Mouse (Mus musculus): ENCODE data around the gene Sgsm1.

Sgsm1 gene

DNA sequence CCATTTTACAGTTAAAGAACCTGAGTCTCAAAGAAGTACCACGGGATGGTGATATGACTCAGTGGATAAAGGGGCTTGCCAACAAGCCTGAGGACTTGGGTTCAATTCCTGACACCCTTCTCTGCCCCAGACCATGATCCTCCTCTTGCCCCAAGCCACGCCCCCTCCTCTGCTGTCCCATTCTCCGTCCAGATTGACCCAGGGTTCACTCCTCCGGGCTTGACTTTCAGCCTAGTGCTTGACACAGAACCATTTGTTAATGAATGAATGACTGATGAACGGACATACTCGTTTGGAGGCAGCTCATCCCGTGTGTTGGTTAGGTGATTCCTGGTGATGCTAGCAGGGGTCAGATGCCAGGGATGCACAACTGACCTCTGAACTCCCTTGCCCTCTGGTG lies 90.7 kb downstream of the Sgsm1 start:
- in situ Hi-C loops (cut with MboI; ENCODE audit: low sequenced_read_pairs) = loop anchor here (10.0 kb wide), 1 partner anchor 45 kb away; no protein-coding TSS in a partner anchor

DNA sequence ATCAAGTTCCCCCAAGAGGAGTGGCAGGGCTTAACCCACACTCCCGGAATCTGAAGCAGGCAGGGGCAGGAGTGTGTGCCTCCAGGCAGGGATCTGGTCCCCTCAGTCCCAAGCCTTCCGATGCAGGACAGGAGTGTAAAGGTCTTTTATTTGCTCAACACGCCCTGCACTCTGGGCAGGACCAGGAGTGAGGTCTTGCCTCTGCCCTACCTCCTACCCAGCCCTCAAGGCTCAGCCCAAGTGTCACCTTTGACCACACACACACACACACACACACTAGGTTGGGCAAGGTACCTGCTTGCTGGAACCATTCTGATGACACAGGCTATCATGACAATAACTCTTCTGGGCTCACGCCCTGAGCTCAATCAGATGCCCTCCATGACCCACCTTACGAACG lies 91.1 kb downstream of the Sgsm1 start:
- in situ Hi-C loops (cut with MboI; ENCODE audit: low sequenced_read_pairs) = no loop called here

- in situ Hi-C loops (cut with MboI; ENCODE audit: low sequenced_read_pairs) = no loop called here
These were observed 91.9 kb downstream of the Sgsm1 start for GRCm38 (mm10) chr5:113218617-113219235.

DNA sequence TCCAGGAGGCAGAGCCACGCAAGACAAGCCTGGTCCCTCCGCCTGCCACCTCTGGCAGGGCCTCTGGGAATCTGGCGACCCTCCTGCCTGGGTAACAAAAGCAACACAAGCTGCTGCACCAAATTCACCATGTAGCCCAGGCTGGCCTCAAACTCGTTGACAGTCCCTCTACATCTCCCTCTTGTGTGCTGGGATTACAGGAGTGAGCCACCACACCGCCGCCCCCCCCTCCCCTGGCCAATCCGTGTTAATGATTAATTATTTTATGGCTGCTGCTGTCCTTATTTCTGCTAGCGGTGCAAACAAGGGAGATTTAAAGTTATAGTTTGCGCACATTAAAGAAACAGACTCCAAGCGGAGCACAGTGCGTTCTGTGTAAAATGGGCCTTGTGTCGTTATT lies 93.5 kb downstream of the Sgsm1 start:
- in situ Hi-C loops (cut with MboI; ENCODE audit: low sequenced_read_pairs) = no loop called here

DNA sequence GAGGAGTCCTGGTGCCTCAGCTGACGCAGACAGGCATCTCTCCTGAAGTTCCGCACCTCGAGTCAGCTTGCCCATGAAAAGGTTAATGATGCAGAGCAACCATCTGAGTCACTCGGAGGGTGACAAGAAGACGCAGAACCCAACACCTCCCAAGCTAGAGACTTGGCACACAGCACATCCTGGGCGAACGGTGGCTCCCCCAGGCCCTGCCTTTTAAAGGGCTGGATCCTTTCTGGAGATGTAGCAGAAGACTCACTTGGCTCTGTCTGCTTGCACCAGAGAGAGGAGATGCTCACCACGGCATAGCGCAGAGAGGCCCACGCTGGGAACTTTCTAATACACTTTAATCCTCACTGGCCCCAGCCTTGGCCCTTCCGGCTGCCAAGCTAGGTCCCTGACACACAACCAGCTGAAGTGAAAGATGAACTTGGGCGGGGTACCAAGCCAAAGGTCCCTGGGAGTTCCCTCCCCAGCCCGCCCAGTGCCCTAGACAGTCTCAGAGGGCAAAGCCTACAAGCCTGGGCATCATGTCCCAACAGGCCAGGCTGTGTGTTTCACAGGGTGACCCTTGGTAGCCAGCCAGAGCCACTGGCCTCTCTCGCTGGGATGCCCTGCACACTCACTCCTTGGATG lies 94.1 kb downstream of the Sgsm1 start:
- in situ Hi-C loops (cut with MboI; ENCODE audit: low sequenced_read_pairs) = no loop called here

GRCm38 (mm10) chr5:113215610-113216011 lies 95.0 kb downstream of the Sgsm1 start:
- in situ Hi-C loops (cut with MboI; ENCODE audit: low sequenced_read_pairs) = no loop called here

- in situ Hi-C loops (cut with MboI; ENCODE audit: low sequenced_read_pairs) = no loop called here
These were observed 96.1 kb downstream of the Sgsm1 start for GRCm38 (mm10) chr5:113214455-113214854.

DNA sequence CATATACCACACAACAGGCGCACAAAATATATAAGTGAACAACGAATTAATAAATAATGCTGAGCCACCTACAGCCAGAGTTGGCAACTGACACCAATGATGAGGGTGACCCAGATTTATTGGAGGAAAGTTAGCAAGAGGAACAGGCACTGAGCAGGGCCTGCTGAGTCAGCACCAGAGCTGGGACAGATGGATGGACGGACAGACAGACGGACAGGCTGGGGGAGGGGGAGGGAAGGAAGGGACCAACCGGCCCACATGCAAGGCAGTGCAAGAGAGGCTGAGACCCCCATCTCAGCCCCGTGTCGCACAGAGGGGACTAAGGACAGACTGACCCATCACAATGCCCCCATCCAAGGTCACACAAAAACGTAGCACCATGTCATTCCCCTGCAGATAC lies 96.5 kb downstream of the Sgsm1 start:
- in situ Hi-C loops (cut with MboI; ENCODE audit: low sequenced_read_pairs) = no loop called here

DNA sequence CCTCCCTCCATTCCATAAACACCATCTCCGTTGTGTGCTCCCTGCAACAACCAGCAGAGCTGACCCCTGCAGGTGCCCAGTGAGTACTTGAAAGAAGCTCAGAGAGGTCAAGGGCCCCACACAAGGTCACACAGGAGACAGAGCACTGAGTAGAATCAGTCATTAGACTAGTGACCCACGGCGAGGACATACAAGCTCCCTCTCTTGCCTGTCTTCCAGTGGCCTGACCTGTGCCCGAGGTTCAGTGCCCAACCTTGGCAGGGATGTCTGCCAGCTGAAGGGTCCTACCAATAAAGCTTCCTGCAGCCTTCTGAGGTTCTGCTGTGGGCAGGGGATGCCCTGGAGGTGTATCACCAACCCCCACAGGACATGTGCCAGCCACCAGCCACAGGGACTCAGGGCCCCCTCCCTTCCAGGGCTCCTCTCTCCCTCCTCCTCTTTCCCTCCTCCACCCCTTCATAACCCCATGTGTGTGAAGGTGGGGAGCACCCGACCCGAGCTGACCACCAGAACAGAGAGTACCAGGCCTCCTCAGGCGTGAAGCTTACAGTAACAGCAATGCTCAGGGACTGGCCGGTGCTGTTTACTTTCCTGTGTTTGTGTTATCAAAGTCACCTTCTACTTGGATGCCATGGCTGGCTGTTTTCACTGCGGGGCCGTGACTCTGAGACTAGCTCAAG lies 98.3 kb downstream of the Sgsm1 start:
- in situ Hi-C loops (cut with MboI; ENCODE audit: low sequenced_read_pairs) = no loop called here

GRCm38 (mm10) chr5:113210314-113210713 lies 100.3 kb downstream of the Sgsm1 start:
- in situ Hi-C loops (cut with MboI; ENCODE audit: low sequenced_read_pairs) = no loop called here

DNA sequence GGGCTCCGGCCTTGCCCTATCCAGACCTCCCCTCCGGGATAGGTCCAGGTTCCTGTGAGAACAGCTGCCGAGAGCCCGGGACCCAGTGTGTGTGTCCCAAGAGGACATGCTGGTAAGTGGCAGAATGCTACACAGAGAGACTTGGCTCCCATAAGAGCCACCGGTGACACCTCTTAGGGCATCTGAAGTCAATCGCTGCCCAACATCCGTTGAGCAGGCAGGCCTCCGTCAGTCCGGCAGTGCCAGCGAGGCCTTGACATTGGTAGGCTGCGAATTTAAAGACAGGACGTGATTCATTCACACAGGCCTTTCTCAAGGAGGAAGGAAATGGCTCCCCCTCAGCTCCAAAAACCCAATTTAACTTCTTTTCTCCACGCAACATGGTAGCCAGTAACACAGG lies 100.7 kb downstream of the Sgsm1 start:
- in situ Hi-C loops (cut with MboI; ENCODE audit: low sequenced_read_pairs) = no loop called here

GRCm38 (mm10) chr5:113209401-113209750 lies 101.2 kb downstream of the Sgsm1 start:
- in situ Hi-C loops (cut with MboI; ENCODE audit: low sequenced_read_pairs) = no loop called here

DNA sequence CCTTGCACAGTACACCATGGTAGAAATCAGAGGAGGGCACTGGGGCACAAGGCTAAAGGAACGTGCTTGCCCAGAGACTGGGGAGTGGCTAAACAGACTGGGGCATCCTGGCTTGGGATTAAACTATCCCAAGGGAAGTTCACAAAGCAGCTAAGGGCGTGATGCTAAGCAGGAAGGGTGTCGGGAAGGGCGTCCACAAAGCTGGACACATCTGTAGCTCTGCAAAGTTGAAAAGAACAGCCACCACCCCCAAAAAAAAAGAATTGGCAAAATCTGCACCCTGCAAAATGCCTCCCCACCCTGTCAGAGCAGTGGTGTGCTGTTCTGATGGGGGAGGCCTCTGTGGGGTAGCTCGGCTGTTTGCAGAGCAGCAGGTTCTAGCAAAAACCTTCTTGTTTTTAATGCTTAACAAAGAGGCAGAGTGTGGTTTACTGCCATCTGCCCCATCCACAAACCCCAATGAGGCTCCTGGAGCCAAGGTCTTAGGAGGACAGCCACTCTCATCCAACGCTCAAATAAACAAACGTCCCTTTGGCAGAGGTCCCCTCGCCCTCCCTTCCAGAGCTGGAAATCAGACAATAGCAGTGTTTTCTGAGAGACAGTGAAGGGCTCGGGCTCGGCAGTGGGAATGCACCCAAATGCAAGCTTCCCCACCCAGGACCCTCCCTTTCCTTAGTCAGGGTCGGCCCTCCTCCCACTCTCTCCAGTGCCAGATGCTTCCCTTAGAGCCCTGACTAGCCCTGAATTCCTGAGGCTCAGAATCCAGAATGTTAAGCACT lies 101.8 kb downstream of the Sgsm1 start:
- in situ Hi-C loops (cut with MboI; ENCODE audit: low sequenced_read_pairs) = no loop called here

GRCm38 (mm10) chr5:113208048-113208447 lies 102.5 kb downstream of the Sgsm1 start:
- in situ Hi-C loops (cut with MboI; ENCODE audit: low sequenced_read_pairs) = no loop called here

DNA sequence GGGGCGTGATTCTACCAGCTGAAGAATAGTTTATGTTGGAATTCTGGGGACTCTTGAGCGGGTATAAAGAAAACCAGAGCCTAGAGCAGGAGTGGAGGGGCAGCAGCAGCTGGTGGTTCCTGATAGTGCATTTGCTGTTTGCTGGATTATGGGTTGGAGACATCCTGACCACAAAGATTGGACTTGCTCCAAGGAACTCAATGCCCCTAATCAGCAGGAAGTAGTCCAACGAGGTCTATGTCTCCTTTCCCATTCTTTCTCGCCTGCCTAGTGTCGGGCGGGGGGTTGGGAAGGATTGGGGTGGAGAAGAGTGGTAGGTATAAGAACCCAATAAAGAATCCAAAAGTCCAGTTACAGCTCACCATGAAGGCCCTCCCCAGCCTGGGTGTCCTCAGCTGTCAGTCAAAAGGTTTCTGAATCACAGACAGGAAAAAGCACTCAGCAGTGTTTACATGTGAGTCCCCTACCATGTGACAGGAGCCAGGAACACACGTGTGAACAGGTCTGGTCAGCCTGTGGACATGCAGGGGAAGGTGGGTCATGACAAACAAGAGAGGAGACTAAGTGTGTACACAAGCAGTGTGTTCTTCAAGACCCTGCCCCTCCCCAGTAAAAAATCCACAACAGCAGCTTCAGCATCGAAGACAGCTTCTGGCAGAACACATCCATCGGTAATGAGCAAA lies 103.8 kb downstream of the Sgsm1 start:
- in situ Hi-C loops (cut with MboI; ENCODE audit: low sequenced_read_pairs) = no loop called here

DNA sequence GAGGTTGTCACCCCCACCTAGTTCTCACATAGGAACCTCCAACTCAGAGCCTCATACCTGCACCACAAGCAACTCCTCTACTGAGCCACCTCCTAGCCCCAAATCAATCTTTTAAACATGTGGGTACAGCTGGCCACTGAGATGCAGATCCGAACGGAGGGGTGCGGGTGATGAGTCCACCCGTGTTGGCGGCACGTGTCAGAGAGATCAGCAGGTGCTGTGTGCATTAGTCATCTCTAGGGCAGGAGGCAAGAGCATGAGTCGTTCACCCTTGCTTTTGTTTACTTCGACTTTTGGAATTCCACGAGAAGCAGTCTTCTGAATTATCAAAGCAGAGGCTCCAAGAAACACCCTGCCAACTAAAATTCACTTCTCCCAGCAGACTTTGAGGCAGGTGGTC lies 106.4 kb downstream of the Sgsm1 start:
- in situ Hi-C loops (cut with MboI; ENCODE audit: low sequenced_read_pairs) = no loop called here

DNA sequence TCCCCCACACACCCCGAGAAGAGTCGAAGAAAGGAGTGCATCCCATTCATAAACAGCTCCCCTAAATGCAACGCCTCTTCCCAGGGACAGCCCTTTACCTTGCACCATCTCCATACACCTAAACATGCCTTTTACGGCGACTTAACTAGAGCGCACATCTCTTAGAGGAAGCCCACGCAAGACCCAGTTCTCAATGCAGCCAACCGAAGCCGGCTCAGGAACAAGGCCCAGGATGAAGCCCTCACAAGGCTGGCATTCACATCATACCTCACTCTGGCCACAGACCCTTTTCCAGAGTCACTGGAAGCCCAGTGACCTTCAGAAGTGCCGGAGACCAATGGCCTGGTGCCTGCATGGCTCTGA lies 110.8 kb downstream of the Sgsm1 start:
- in situ Hi-C loops (cut with MboI; ENCODE audit: low sequenced_read_pairs) = no loop called here

- in situ Hi-C loops (cut with MboI; ENCODE audit: low sequenced_read_pairs) = no loop called here
These were observed 111.3 kb downstream of the Sgsm1 start for GRCm38 (mm10) chr5:113199126-113199771.

- in situ Hi-C loops (cut with MboI; ENCODE audit: low sequenced_read_pairs) = no loop called here
These were observed 113.4 kb downstream of the Sgsm1 start for GRCm38 (mm10) chr5:113196916-113197794.

DNA sequence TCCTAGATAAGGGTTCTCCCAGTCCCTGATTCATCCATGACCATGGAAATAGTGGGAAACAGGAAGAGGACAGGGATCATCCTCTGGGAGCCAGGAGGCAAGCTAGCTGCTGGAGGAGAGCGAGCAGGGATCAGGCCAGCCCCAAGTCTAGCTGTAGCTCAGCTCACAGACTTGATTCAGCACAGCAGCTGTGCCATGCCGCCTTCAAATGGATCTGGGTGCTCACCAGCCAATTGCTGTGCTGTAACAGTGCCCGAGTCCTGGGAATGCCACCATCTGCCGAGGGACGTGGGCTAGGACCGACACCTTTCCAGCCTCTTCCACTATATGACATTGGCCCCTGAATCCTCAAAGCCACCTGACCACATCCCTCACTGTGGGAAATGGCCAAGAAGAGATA lies 114.7 kb downstream of the Sgsm1 start:
- in situ Hi-C loops (cut with MboI; ENCODE audit: low sequenced_read_pairs) = no loop called here

Measured in CH12F3 (cell line).